Mouse (Mus musculus): ENCODE measurements around the gene 1700034I23Rik.
A peak's percentile ranks its signal among the peaks of the same experiment; 100 is the strongest.
"Not testable (repeated sequence)": the region's sequence is repeated elsewhere in the genome, so short reads cannot be mapped to it uniquely, and the experiment has no call there.

The 1700034I23Rik gene

DNA sequence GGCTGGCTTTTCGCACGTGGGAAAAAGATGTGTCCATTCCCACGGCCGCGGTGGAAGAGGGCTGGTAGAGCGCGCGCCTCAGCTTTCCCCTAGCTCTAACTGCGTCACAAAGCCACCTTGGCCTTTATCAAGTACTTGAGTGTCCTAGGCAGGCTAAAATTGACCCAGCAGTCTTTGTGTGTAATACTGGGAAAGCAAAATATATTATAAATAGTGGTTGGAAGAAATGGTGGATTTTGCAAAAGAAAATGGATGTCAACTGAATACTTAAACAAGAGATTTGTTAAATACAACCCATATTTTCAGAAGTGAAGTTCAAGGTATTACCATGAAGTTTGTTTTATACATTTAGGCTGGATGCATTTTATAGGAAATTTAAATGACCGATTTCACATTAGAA, at the start of gene 1700034I23Rik:
1700034I23Rik (minus strand) TSS at position 101 of the 400 bp plus-strand sequence.
- not testable (repeated sequence) for DNase-seq

- DNase-seq: no peak
These were observed 49.0 kb upstream of the 1700034I23Rik start for GRCm38 (mm10) chr3:40951365-40951764.

DNA sequence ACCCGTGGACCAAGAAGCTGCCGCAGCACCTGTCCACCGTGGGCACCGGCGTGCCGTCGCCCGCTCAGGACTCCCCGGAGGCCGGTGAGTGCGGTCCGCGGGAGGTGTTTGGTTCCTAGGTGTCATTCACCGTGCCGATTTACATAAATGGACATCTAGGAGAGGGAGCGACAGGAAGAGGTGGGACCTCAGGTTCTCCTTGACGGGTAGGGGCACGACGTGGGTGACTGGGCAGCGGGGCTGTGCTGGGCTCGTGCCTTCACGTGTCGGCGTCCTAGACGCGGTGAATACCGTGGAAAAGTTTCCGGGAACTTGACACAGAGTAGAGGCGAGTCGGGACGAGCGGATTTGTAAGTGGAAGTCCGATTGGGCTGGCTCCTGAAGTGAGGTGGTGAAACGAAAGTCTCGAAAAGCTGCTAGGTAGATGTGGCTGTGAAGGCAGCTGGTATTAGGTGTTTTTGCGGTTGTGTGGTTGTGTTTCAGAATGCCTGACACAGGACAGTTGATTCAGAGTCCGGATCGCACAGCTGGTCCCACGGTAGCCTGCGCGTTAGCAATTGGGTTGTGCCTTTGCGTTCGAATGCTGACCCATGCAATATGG, 48.4 kb upstream of the 1700034I23Rik start:
- DNase-seq: no peak

GRCm38 (mm10) chr3:40949903-40950600, 47.7 kb upstream of the 1700034I23Rik start:
- peak; percentile 41 for DNase-seq

DNA sequence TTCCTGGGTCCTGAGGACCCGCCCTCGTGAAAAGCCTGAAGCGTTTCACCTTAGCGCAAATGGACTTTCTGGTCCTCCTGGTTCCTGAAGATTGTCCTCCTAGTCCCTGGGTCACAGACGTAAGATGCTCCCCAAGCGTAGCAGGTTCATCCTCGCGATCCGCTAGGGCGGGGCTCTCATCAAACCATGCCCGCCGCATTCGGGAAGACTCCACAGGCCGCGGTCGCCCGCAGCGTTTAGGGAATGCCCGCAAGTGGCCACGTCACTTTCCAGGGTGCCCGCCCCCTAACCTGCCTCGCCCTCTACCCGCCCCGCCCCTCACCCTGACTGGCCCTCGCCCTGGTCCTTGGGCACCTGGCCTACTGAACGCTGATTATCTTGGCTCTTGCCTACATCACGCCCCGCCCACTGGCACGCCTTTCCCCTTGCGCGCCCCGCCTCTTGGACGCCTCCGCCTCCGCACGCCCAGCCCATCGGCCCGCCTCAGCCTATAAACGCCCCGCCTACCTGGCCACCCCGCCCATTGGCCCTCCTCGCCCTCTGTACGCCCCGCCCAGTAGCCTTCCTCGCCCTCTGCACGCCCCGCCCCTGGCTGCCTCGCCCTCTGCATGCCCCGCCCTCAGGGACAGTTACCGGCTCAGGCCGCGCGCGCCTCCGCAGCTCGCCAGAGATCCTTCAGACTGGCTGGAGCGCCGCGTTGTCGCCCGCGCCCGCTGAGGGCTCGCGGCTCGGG, 47.0 kb upstream of the 1700034I23Rik start, which contains the start of gene Larp1b:
Larp1b (plus strand) TSS at position 659 of the 733 bp plus-strand sequence.
- DNase-seq: peak; percentile 98

DNA sequence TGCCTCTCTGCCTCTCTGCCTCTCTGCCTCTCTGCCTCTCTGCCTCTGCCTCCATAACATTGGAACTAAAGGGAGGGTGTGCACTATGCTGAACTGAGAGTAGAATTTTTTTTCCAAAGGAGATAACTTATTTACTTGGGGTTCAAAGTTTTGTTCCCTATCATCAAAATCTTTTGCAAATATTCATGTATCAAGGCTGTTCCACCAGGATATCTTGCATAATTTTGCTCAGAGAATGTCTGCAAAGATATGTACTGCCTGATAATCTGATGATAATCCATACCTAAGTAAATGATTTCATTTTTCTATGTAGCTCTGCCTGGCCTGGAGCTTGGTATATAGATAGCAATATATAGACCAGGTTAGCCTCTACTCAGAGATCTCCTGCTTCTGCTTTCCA, 36.7 kb upstream of the 1700034I23Rik start:
- no peak for DNase-seq

GRCm38 (mm10) chr3:40938592-40938991, 36.2 kb upstream of the 1700034I23Rik start:
- DNase-seq: no peak

DNA sequence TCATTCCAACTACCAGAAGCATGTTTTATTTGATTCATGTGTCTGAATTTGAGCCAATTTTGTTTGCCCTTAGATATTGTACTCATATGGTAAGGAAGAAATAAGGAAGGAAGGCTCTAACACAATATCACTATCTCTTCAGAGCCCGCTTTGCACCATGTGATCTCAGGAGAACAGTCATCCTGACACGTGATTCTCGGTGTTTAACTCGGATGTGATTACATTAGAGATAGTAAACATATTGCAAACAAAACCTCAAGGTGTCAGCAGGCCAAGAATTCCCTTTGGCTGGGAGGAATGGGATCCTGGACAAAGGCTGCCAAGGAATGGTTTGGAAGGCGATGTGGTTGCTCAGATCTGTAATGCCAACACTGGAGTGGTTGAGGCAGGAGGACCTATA, 35.8 kb upstream of the 1700034I23Rik start:
- DNase-seq: no peak

GRCm38 (mm10) chr3:40894336-40894735, 8.0 kb downstream of the 1700034I23Rik start:
- DNase-seq: peak; percentile 21

GRCm38 (mm10) chr3:40893816-40894258, 8.5 kb downstream of the 1700034I23Rik start:
- DNase-seq: peak; percentile 98

DNA sequence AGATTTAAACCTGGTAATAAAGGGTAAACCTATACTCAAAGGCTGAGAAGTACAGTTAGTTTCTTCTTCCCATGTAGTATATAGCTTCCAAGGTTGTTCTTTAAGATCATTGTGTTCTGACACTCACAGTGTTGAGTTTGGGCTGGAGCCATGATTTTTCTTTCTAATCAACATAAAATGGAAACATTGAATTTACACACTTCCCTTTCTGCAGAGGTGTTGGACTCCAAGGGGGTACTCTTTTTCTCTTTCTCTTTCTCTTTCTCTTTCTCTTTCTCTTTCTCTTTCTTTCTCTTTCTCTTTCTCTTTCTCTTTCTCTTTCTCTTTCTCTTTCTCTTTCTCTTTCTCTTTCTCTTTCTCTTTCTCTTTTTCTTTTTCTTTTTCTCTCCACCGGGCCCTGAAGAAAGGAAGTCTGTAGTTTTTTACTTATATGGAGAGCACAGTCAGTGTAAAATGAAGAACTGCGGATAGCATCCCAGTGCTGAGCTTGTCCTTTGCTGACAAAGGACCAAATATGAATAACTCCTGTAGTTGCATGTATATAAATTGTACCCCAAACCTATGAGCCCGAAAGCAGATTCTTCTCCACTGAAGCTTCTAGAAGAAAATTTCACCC, 49.1 kb downstream of the 1700034I23Rik start:
- DNase-seq: not testable (repeated sequence)
